Mouse (Mus musculus): ENCODE data around the gene Tbc1d20. TPM values are rescaled to one million over a fixed set of nuclear protein-coding genes. Genes with fewer than 3 reads are reported as not detected.
"Not testable (repeated sequence)": the region's sequence is repeated elsewhere in the genome, so short reads cannot be mapped to it uniquely, and the experiment has no call there.

Tbc1d20 gene
- total and polyA plus RNA-seq, 2 experiments = 13.0 to 25.1 TPM

DNA sequence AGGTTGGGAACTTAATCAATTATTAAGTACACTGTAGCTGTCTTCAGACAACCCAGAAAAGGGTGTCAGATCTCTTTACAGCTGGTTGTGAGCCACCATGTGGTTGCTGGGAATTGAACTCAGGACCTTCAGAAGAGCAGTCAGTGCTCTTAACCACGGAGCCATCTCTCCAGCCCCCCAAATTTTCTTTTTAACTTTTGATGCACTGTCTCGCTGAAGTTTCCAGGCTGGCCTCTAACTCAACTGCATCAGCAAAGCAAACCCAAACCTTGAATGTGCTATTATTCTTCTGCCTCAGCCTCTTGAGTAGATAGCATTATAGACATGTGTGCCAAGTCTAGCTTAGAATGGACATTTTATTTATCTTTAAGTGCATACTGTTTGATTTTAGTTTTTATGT lies 54.1 kb downstream of the Tbc1d20 start:
- no peaks in the 10 kb centered on the region for H3K27me3 ChIP-seq (ENCODE audit: control insufficient read depth, insufficient read depth, low read length)
- H3K79me2 ChIP-seq (ENCODE audit: control insufficient read depth, insufficient read depth, low read length) = no peaks in the 10 kb centered on the region
- no peaks in the 10 kb centered on the region for H3K36me3 ChIP-seq (ENCODE audit: control insufficient read depth, insufficient read depth, low read length)
- H3K4me3 ChIP-seq (ENCODE audit: insufficient read depth, low read depth, low read length) = no peak overlapping the region
- no peak for DNase-seq (ENCODE audit: extremely low read depth, low read depth, low spot score)
- no peak overlapping the region for H3K9ac ChIP-seq (ENCODE audit: low read depth, low read length)
- no peak overlapping the region for H3K27ac ChIP-seq (replicated peaks; ENCODE audit: insufficient read depth, low read depth, low read length)
- peaks cover 12% of the 10 kb centered on the region; the same call in 1 of the 2 replicates for H3K4me1 ChIP-seq (ENCODE audit: control insufficient read depth, insufficient read depth, low read length)
- TF ChIP-seq POLR2A (IDR thresholded peaks at IDR 0.05; ENCODE audit: extremely low read depth, insufficient read depth, low read length) = no peak
- no peak for TF ChIP-seq CTCF (IDR thresholded peaks at IDR 0.05; ENCODE audit: low read depth, low read length)
- 89% methylated on average over 2 of the region's 2 CpGs for WGBS

GRCm38 (mm10) chr2:152349205-152349604 lies 55.6 kb downstream of the Tbc1d20 start:
- no peaks in the 10 kb centered on the region for H3K79me2 ChIP-seq (ENCODE audit: control insufficient read depth, insufficient read depth, low read length)
- peaks cover 10% of the 10 kb centered on the region; the same call in 1 of the 2 replicates for H3K4me1 ChIP-seq (ENCODE audit: control insufficient read depth, insufficient read depth, low read length)
- no peak overlapping the region for H3K27ac ChIP-seq (replicated peaks; ENCODE audit: insufficient read depth, low read depth, low read length)
- no peak for DNase-seq (ENCODE audit: extremely low read depth, low read depth, low spot score)
- 89% methylated on average over 6 of the region's 6 CpGs for whole genome bisulfite sequencing
- no peak for TF ChIP-seq CTCF (IDR thresholded peaks at IDR 0.05; ENCODE audit: low read depth, low read length)
- no peak for TF ChIP-seq POLR2A (IDR thresholded peaks at IDR 0.05; ENCODE audit: extremely low read depth, insufficient read depth, low read length)
- no peaks in the 10 kb centered on the region for H3K36me3 ChIP-seq (ENCODE audit: control insufficient read depth, insufficient read depth, low read length)
- no peaks in the 10 kb centered on the region for H3K27me3 ChIP-seq (ENCODE audit: control insufficient read depth, insufficient read depth, low read length)
- no peak overlapping the region for H3K9ac ChIP-seq (ENCODE audit: low read depth, low read length)
- H3K4me3 ChIP-seq (ENCODE audit: insufficient read depth, low read depth, low read length) = no peak overlapping the region

DNA sequence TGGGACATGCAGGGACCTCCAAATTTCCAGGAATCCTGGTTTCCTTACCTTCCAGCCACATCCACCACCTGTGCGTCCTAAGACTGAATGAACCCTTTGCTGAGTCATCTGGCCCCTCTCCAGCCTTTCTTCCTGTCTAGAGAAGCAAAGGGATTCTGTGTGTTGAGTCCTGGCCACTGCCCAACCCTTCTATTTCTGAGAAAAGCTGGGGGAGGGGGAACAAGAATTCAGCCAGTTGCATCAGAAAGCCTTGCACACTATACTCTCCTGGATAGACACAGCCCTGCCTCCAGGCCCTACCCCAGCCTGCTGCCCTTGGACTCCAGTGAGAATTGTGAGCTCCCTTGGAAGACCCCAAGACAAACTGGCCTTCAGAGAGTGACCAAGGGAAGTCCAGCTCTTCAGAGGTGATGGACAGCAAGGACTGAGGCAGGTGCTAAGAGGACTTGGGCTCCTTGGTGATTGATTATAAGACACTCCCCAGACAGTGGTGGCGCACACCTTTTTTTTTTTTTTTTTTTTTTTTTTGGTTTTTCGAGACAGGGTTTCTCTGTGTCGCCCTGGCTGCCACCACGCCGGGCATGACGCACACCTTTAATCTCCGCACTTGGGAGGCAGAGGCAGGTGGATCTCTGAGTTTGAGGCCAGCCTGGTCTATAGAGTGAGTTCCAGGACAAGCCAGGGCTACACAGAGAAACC lies 56.4 kb downstream of the Tbc1d20 start:
- peak; percentile 21 for DNase-seq (ENCODE audit: extremely low read depth, low read depth, low spot score)
- H3K27ac ChIP-seq (replicated peaks; ENCODE audit: insufficient read depth, low read depth, low read length) = no peak overlapping the region
- no peak overlapping the region for H3K9ac ChIP-seq (ENCODE audit: low read depth, low read length)
- H3K27me3 ChIP-seq (ENCODE audit: control insufficient read depth, insufficient read depth, low read length) = no peaks in the 10 kb centered on the region
- H3K4me3 ChIP-seq (ENCODE audit: insufficient read depth, low read depth, low read length) = no peak overlapping the region
- no peaks in the 10 kb centered on the region for H3K79me2 ChIP-seq (ENCODE audit: control insufficient read depth, insufficient read depth, low read length)
- 85% methylated on average over 8 of the region's 8 CpGs for WGBS
- no peaks in the 10 kb centered on the region for H3K36me3 ChIP-seq (ENCODE audit: control insufficient read depth, insufficient read depth, low read length)
- H3K4me1 ChIP-seq (ENCODE audit: control insufficient read depth, insufficient read depth, low read length) = peaks cover 10% of the 10 kb centered on the region; the same call in 1 of the 2 replicates
- TF ChIP-seq CTCF (IDR thresholded peaks at IDR 0.05; ENCODE audit: low read depth, low read length) (no peak), POLR2A (IDR thresholded peaks at IDR 0.05; ENCODE audit: extremely low read depth, insufficient read depth, low read length) (no peak)

GRCm38 (mm10) chr2:152357254-152357653 lies 63.6 kb downstream of the Tbc1d20 start:
- Histone ChIP-seq H3K27ac (replicated peaks; ENCODE audit: insufficient read depth, low read depth, low read length) (no peak overlapping the region), H3K4me1 (ENCODE audit: control insufficient read depth, insufficient read depth, low read length) (peaks cover 17% of the 10 kb centered on the region), H3K27me3 (ENCODE audit: control insufficient read depth, insufficient read depth, low read length) (no peaks in the 10 kb centered on the region), H3K9ac (ENCODE audit: low read depth, low read length) (no peak overlapping the region), H3K79me2 (ENCODE audit: control insufficient read depth, insufficient read depth, low read length) (no peaks in the 10 kb centered on the region), H3K36me3 (ENCODE audit: control insufficient read depth, insufficient read depth, low read length) (no peaks in the 10 kb centered on the region), H3K4me3 (ENCODE audit: insufficient read depth, low read depth, low read length) (no peak overlapping the region)
- DNase-seq (ENCODE audit: extremely low read depth, low read depth, low spot score) = no peak
- TF ChIP-seq POLR2A (IDR thresholded peaks at IDR 0.05; ENCODE audit: extremely low read depth, insufficient read depth, low read length) (no peak), CTCF (IDR thresholded peaks at IDR 0.05; ENCODE audit: low read depth, low read length) (no peak)
- WGBS = 92% methylated on average over 3 of the region's 3 CpGs

- H3K79me2 ChIP-seq (ENCODE audit: control insufficient read depth, insufficient read depth, low read length); H3K27ac ChIP-seq (replicated peaks; ENCODE audit: insufficient read depth, low read depth, low read length); H3K9ac ChIP-seq (ENCODE audit: low read depth, low read length); H3K27me3 ChIP-seq (ENCODE audit: control insufficient read depth, insufficient read depth, low read length); DNase-seq (ENCODE audit: extremely low read depth, low read depth, low spot score); H3K36me3 ChIP-seq (ENCODE audit: control insufficient read depth, insufficient read depth, low read length); H3K4me3 ChIP-seq (ENCODE audit: insufficient read depth, low read depth, low read length): not testable (repeated sequence)
- peaks cover 24% of the 10 kb centered on the region for H3K4me1 ChIP-seq (ENCODE audit: control insufficient read depth, insufficient read depth, low read length)
- TF ChIP-seq CTCF (IDR thresholded peaks at IDR 0.05; ENCODE audit: low read depth, low read length) = peak; percentile 41
- WGBS = 87% methylated on average over 5 of the region's 5 CpGs
These were observed 65.3 kb downstream of the Tbc1d20 start for GRCm38 (mm10) chr2:152358977-152359376.

DNA sequence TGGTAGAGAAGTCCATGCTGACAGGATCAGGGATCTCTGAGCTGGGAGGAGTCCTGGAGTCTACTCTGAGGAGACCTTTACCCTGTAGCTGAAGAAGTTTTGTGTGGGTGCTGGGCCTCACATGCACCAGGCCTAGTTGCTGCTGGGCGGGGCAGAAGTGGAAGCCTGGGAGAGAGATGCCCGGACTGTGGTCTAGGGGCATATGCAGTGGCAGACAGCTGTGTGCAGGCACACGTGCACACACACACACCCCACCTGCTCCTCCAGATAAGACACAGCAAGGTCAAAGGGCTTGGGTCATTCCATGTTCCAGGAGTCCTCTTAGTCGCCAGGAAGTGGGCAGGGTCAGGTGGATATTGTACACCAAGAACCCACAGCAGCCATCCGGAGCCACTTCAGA lies 66.0 kb downstream of the Tbc1d20 start:
- WGBS = 21% methylated on average over 5 of the region's 5 CpGs
- Histone ChIP-seq H3K27me3 (ENCODE audit: control insufficient read depth, insufficient read depth, low read length) (no peaks in the 10 kb centered on the region), H3K27ac (replicated peaks; ENCODE audit: insufficient read depth, low read depth, low read length) (peak overlapping the region; percentile 53), H3K4me3 (ENCODE audit: insufficient read depth, low read depth, low read length) (no peak overlapping the region), H3K79me2 (ENCODE audit: control insufficient read depth, insufficient read depth, low read length) (no peaks in the 10 kb centered on the region), H3K9ac (ENCODE audit: low read depth, low read length) (no peak overlapping the region), H3K36me3 (ENCODE audit: control insufficient read depth, insufficient read depth, low read length) (no peaks in the 10 kb centered on the region), H3K4me1 (ENCODE audit: control insufficient read depth, insufficient read depth, low read length) (peaks cover 25% of the 10 kb centered on the region)
- TF ChIP-seq CTCF (IDR thresholded peaks at IDR 0.05; ENCODE audit: low read depth, low read length) (no peak), POLR2A (IDR thresholded peaks at IDR 0.05; ENCODE audit: extremely low read depth, insufficient read depth, low read length) (no peak)
- DNase-seq (ENCODE audit: extremely low read depth, low read depth, low spot score) = peak; percentile 85
